Mouse (Mus musculus) bone marrow, adult 2 months (tissue): ENCODE data around the gene Comp.

ENCODE experiments used
- CTCF ChIP-seq: fragments of 200-500 bp; IDR thresholded peaks from 2 replicates; pipeline ENCODE4 v1.5.1; 2011; ENCODE audit warnings: low read length, control low read depth; ENCODE audit not compliant: control insufficient read depth, insufficient read depth
- POLR2A ChIP-seq: fragments of 200-500 bp; IDR thresholded peaks from 2 replicates; pipeline ENCODE4 v1.6.1; 2011; ENCODE audit warnings: low read depth, mild to moderate bottlenecking, control low read depth, low read length, borderline replicate concordance; ENCODE audit not compliant: control insufficient read depth

GRCm38 (mm10) chr8:70361484-70362032 is 11.8 kb upstream of the Comp start:
- TF ChIP-seq CTCF = no peak
- TF ChIP-seq POLR2A = no peak
